In genomic region chr10:19370146-19370545, GRCm38 (mm10) we compare ENCODE assay signal across 31 mouse cellular contexts. TPM values are rescaled to one million over a fixed set of nuclear protein-coding genes. Genes with fewer than 3 reads are reported as not detected.
DNase-seq lines count a peak whose midpoint lies in the region; ATAC-seq lines count a peak whose summit lies in the region.
"Had no signal": no experiment of that assay in that cellular context is flagged by ENCODE, and none has a peak within 500 bp of the region (broad histone marks: within the 10 kb centered on the region; RNA-seq: fewer than 3 reads in every experiment).

No protein-coding gene starts in this region.

- peak; percentile 3 for DNase-seq in adrenal gland, adult 2 months
- DNase-seq in adrenal gland, postnatal 36 days, result no peak
- DNase-seq in midbrain, embryonic 11.5 days (ENCODE audit: low spot score, missing footprints), result peak; percentile 37
- peak; percentile 65 for DNase-seq in R1 (ENCODE audit: low read depth, low spot score)
- DNase-seq in cerebellum, adult 11 months, result no peak
- DNase-seq: adrenal gland, postnatal 10 days; adrenal gland, postnatal 25 days; B cell, adult 2 months; cerebellum, adult 18-20 months; cerebellum, adult 8-10 months; cerebellum, adult 9-11 months; cerebellum, postnatal 14 days; cerebellum, postnatal 36 days; embryo, embryonic 11 days had no signal

- peaks cover 3% of the 10 kb centered on the region; the same call in 1 of the 2 replicates for H3K4me1 ChIP-seq in midbrain, embryonic 11.5 days (ENCODE audit: control insufficient read depth, insufficient read depth, low read length)
- no peaks in the 10 kb centered on the region for H3K4me1 ChIP-seq in midbrain, embryonic 15.5 days
- no peaks in the 10 kb centered on the region for H3K4me1 ChIP-seq in liver, embryonic 12.5 days
- H3K4me1 ChIP-seq: embryonic facial prominence, embryonic 13.5 days; embryonic facial prominence, embryonic 15.5 days had no signal

- no peak overlapping the region for H3K4me3 ChIP-seq in midbrain, embryonic 11.5 days (ENCODE audit: low read depth, low read length)
- no peak overlapping the region for H3K4me3 ChIP-seq in midbrain, embryonic 15.5 days
- H3K4me3 ChIP-seq in liver, embryonic 12.5 days, result no peak overlapping the region
- H3K4me3 ChIP-seq: embryonic facial prominence, embryonic 13.5 days; embryonic facial prominence, embryonic 15.5 days; erythroblast, embryonic 14.5 days; forebrain, embryonic 10.5 days; forebrain, embryonic 12.5 days had no signal

- H3K27ac ChIP-seq in midbrain, embryonic 11.5 days (ENCODE audit: low read depth, low read length), result no peak overlapping the region
- no peak overlapping the region for H3K27ac ChIP-seq in midbrain, embryonic 15.5 days
- H3K27ac ChIP-seq in liver, embryonic 12.5 days, result no peak overlapping the region
- H3K27ac ChIP-seq: embryonic facial prominence, embryonic 13.5 days; embryonic facial prominence, embryonic 15.5 days; forebrain, embryonic 10.5 days; forebrain, embryonic 12.5 days had no signal

- no peak overlapping the region for H3K9ac ChIP-seq in midbrain, embryonic 11.5 days (ENCODE audit: low read length)
- H3K9ac ChIP-seq in midbrain, embryonic 15.5 days, result no peak overlapping the region
- H3K9ac ChIP-seq in liver, embryonic 12.5 days, result no peak overlapping the region
- H3K9ac ChIP-seq: embryonic facial prominence, embryonic 13.5 days; embryonic facial prominence, embryonic 15.5 days; forebrain, embryonic 12.5 days had no signal

- no peak overlapping the region for H3K4me2 ChIP-seq in midbrain, embryonic 11.5 days
- H3K4me2 ChIP-seq in midbrain, embryonic 15.5 days, result no peak overlapping the region
- no peak overlapping the region for H3K4me2 ChIP-seq in liver, embryonic 12.5 days
- H3K4me2 ChIP-seq: embryonic facial prominence, embryonic 13.5 days; embryonic facial prominence, embryonic 15.5 days; forebrain, embryonic 12.5 days had no signal

- H3K9me3 ChIP-seq in midbrain, embryonic 11.5 days (ENCODE audit: control insufficient read depth, low read length), result no peaks in the 10 kb centered on the region
- H3K9me3 ChIP-seq in midbrain, embryonic 15.5 days, result no peaks in the 10 kb centered on the region
- H3K9me3 ChIP-seq in liver, embryonic 12.5 days (replicated peaks), result no peaks in the 10 kb centered on the region
- H3K9me3 ChIP-seq: embryonic facial prominence, embryonic 13.5 days; embryonic facial prominence, embryonic 15.5 days; forebrain, embryonic 10.5 days; forebrain, embryonic 12.5 days; G1E had no signal

- no peak for ATAC-seq in midbrain, embryonic 11.5 days (ENCODE audit: low FRiP score)
- no peak for ATAC-seq in midbrain, embryonic 15.5 days (replicated peaks)
- ATAC-seq in liver, embryonic 12.5 days, result no peak
- ATAC-seq: activated CD4-positive, CD25-positive, alpha-beta regulatory T cell, adult 4 months; CD4-positive, CD25-positive, alpha-beta regulatory T cell, adult 4 months; forebrain, embryonic 14.5 days; forebrain, embryonic 16.5 days; Patski had no signal

- H3K27me3 ChIP-seq in midbrain, embryonic 11.5 days (ENCODE audit: control insufficient read depth, insufficient read depth, low read length), result peaks cover 1% of the 10 kb centered on the region
- H3K27me3 ChIP-seq in midbrain, embryonic 15.5 days (replicated peaks), result peaks cover 13% of the 10 kb centered on the region; the same call in 1 of the 2 replicates
- H3K27me3 ChIP-seq in liver, embryonic 12.5 days (replicated peaks), result peaks cover 4% of the 10 kb centered on the region
- H3K27me3 ChIP-seq: CH12.LX, Patski had no signal

- H3K36me3 ChIP-seq in midbrain, embryonic 11.5 days (ENCODE audit: control insufficient read depth, insufficient read depth, low read length), result no peaks in the 10 kb centered on the region
- H3K36me3 ChIP-seq in midbrain, embryonic 15.5 days (replicated peaks), result no peaks in the 10 kb centered on the region
- H3K36me3 ChIP-seq in liver, embryonic 12.5 days, result no peaks in the 10 kb centered on the region
- H3K36me3 ChIP-seq: embryonic facial prominence, embryonic 13.5 days; embryonic facial prominence, embryonic 15.5 days; forebrain, embryonic 10.5 days; forebrain, embryonic 12.5 days; G1E had no signal

- WGBS in midbrain, embryonic 11.5 days, result 73% methylated on average over 3 of the region's 3 CpGs
- WGBS in midbrain, embryonic 15.5 days, result 70% methylated on average over 3 of the region's 3 CpGs
- 48% methylated on average over 3 of the region's 3 CpGs for WGBS in liver, embryonic 12.5 days (ENCODE audit: insufficient replicate concordance)

RNA-seq across cellular contexts. Expression of gene Olig3, which starts 13.8 kb away (rescaled TPM):
- not detected for total RNA-seq in adrenal gland, adult 2 months (2021)
- not detected in 2 replicates for polyA plus RNA-seq in adrenal gland, adult 2 months (2012; rRNA removed)
- total RNA-seq in adrenal gland, postnatal 36 days (2021), result not detected
- polyA plus RNA-seq in midbrain, embryonic 11.5 days (2014; fragmentation: Nextera tagmentation; extraction: Ambion mirVana), result 18.7 and 20.7 TPM in 2 replicates
- polyA plus RNA-seq in midbrain, embryonic 15.5 days (2015; fragmentation: Nextera tagmentation; extraction: Ambion mirVana), result 1.6 and 2.7 TPM in 2 replicates
- not detected in 2 replicates for polyA plus RNA-seq in liver, embryonic 12.5 days (2016; fragmentation: Nextera tagmentation; extraction: Ambion mirVana)
- total RNA-seq: adrenal gland, adult 18-20 months; adrenal gland, postnatal 10 days; adrenal gland, postnatal 25 days; CH12.LX; common myeloid progenitor, adult 5-6 weeks had no signal
- polyA plus RNA-seq: activated CD4-positive, CD25-positive, alpha-beta regulatory T cell, adult 4 months; CD4-positive, CD25-positive, alpha-beta regulatory T cell, adult 4 months; embryonic facial prominence, embryonic 15.5 days; erythroblast, embryonic 14.5 days; frontal cortex, adult 2 months; G1E had no signal

Comparison
In these comparisons a context has a peak if more than half of its experiments do, and no peak if none do; other contexts are left out.
1. DNase-seq: peak in adrenal gland, adult 2 months (single experiment), midbrain, embryonic 11.5 days (single experiment) and R1 (single experiment); none in adrenal gland, postnatal 36 days (0 of 2) and cerebellum, adult 11 months (single experiment).